Comparison of ENCODE assay signal across 10 mouse cellular contexts in the genomic region with DNA sequence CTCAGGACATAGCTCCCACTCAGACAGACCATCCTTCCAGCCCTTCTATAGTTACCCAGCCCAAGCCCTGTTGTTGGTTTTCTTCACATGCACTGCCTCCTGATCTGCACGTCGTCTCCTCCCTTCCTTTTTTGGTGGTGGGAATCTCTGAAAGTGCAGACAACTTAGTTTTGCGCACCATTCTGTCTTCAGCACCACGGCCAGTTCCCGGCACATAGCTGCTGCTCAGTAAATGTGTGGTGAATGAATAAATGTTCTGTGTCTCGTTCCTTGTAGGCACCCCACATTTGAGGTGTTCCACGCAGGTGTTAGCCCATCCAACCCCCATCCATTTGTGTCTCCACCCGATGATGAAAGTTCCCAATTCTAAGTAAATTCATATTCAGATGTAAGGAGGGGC. TPM values are rescaled to one million over a fixed set of nuclear protein-coding genes. Genes with fewer than 3 reads are reported as not detected.
DNase-seq lines count a peak whose midpoint lies in the region; ATAC-seq and TF ChIP-seq lines count a peak whose summit lies in the region.
"Had no signal": no experiment of that assay in that cellular context is flagged by ENCODE, and none has a peak within 500 bp of the region (broad histone marks: within the 10 kb centered on the region; RNA-seq: fewer than 3 reads in every experiment).

No protein-coding gene starts in this region.

- H3K4me3 ChIP-seq in liver, postnatal 0 days (ENCODE audit: low read depth, low read length): no peak overlapping the region
- H3K4me3 ChIP-seq: embryonic facial prominence, embryonic 12.5 days; layer of hippocampus, adult 2 months had no signal

- H3K9me3 ChIP-seq in liver, postnatal 0 days (ENCODE audit: low read length): no peaks in the 10 kb centered on the region
- H3K9me3 ChIP-seq: embryonic facial prominence, embryonic 12.5 days had no signal

- peak; percentile 14 to 30 for DNase-seq in adrenal gland, adult 18-20 months (ENCODE audit: low spot score in 2 of 2)
- no peak for DNase-seq in adrenal gland, postnatal 4 days (ENCODE audit: low spot score in 2 of 2)
- peak; percentile 3 for DNase-seq in lung, postnatal 25 days (ENCODE audit: low spot score)
- DNase-seq in lung, postnatal 4 days: no peak
- DNase-seq in adrenal gland, postnatal 36 days: peak; percentile 40 to 56
- peak; percentile 19 for DNase-seq in liver, postnatal 0 days
- no peak for DNase-seq in layer of hippocampus, adult 11-12 months (ENCODE audit: low spot score)
- DNase-seq in MN1 (ENCODE audit: low spot score): no peak

- no peaks in the 10 kb centered on the region for H3K4me1 ChIP-seq in liver, postnatal 0 days (ENCODE audit: insufficient read depth)
- H3K4me1 ChIP-seq: embryonic facial prominence, embryonic 12.5 days had no signal

- H3K9ac ChIP-seq in liver, postnatal 0 days (replicated peaks): no peak overlapping the region
- H3K9ac ChIP-seq: embryonic facial prominence, embryonic 12.5 days had no signal

- WGBS in liver, postnatal 0 days (ENCODE audit: insufficient replicate concordance): 31% methylated on average over 8 of the region's 8 CpGs

- TF ChIP-seq CTCF in liver, postnatal 0 days (IDR thresholded peaks at IDR 0.05; ENCODE audit: low read depth): no peak

- H3K27me3 ChIP-seq in liver, postnatal 0 days (ENCODE audit: insufficient read depth, low read length): no peaks in the 10 kb centered on the region

- ATAC-seq in liver, postnatal 0 days: no peak

- TF ChIP-seq EP300 in liver, postnatal 0 days (IDR thresholded peaks at IDR 0.05; ENCODE audit: low read depth): no peak

- no peaks in the 10 kb centered on the region for H3K36me3 ChIP-seq in liver, postnatal 0 days (replicated peaks; ENCODE audit: insufficient read depth, low read length)
- H3K36me3 ChIP-seq: embryonic facial prominence, embryonic 12.5 days had no signal

- H3K27ac ChIP-seq in liver, postnatal 0 days (ENCODE audit: low read depth): no peak overlapping the region
- H3K27ac ChIP-seq: embryonic facial prominence, embryonic 12.5 days; layer of hippocampus, adult 2 months had no signal

- H3K4me2 ChIP-seq in liver, postnatal 0 days (ENCODE audit: low read depth, low read length): no peak overlapping the region
- H3K4me2 ChIP-seq: embryonic facial prominence, embryonic 12.5 days had no signal

RNA-seq across cellular contexts. Expression of a gene that starts 35.0 kb away (rescaled TPM):
- total RNA-seq in adrenal gland, adult 18-20 months (2021): 1 to 10 TPM; 4.2 to 9.3 TPM
- total RNA-seq in adrenal gland, postnatal 4 days (2021): 10 to 100 TPM in 1 of 2 experiments, 1 to 10 TPM in 1; 9.5 to 10.1 TPM
- total RNA-seq in adrenal gland, postnatal 36 days (2021): 10 to 100 TPM in 1 of 2 experiments, 1 to 10 TPM in 1; 4.5 to 10.7 TPM
- 0.02 and 0.05 TPM in 2 replicates for polyA plus RNA-seq in liver, postnatal 0 days (2015; fragmentation: Nextera tagmentation; extraction: Ambion mirVana)

Comparison
In these comparisons a context has a peak if more than half of its experiments do, and no peak if none do; other contexts are left out.
1. DNase-seq: peak in adrenal gland, adult 18-20 months (2 of 2), lung, postnatal 25 days (single experiment), adrenal gland, postnatal 36 days (2 of 2) and liver, postnatal 0 days (single experiment); none in adrenal gland, postnatal 4 days (0 of 2), lung, postnatal 4 days (0 of 2), layer of hippocampus, adult 11-12 months (single experiment) and MN1 (single experiment).